Mouse (Mus musculus) B cell, adult (primary cell): Measurements from ENCODE around the gene Hspa13. TPM values are rescaled to one million over a fixed set of nuclear protein-coding genes. Genes with fewer than 3 reads are reported as not detected.

Source experiments
- total RNA-seq: library from RNA; stranded (reverse); gene quantifications from 4 replicates; pipeline ENCODE4 v1.2.4, GENCODE M21; 2023; ENCODE audit not compliant: inconsistent age

Hspa13 gene
- total RNA-seq: 11.4 to 13.5 TPM (median 12.6 TPM) in 4 replicates

GRCm38 (mm10) chr16:75766388-75767249 lies at the start of gene Hspa13:
TSS of gene Hspa13 (minus strand) at chr16:75767104.

Other genes starting within 250 kb of the Hspa13 start
- not detected in 4 replicates for gene Lipi, start 181.0 kb downstream of the Hspa13 start, total RNA-seq
- 0.39 TPM in 1 of 4 replicates, not detected in the others for gene Rbm11, start 174.3 kb downstream of the Hspa13 start, total RNA-seq